Mouse (Mus musculus): ENCODE measurements around the gene Chst3. TPM values are rescaled to one million over a fixed set of nuclear protein-coding genes. Genes with fewer than 3 reads are reported as not detected.
"Not testable (repeated sequence)": the region's sequence is repeated elsewhere in the genome, so short reads cannot be mapped to it uniquely, and the experiment has no call there.

The Chst3 gene
- polyA plus RNA-seq, 1 experiment from 2014 or later, result 3.3 TPM

GRCm38 (mm10) chr10:60162973-60163255 is 56.1 kb downstream of the Chst3 start:
- Histone ChIP-seq H3K9ac (no peak overlapping the region), H3K36me3 (no peaks in the 10 kb centered on the region), H3K4me1 (no peaks in the 10 kb centered on the region), H3K27ac (no peak overlapping the region), H3K27me3 (replicated peaks) (no peaks in the 10 kb centered on the region), H3K9me3 (no peaks in the 10 kb centered on the region), H3K4me2 (replicated peaks) (no peak overlapping the region), H3K4me3 (no peak overlapping the region)
- 96% methylated on average over 6 of the region's 6 CpGs for WGBS
- ATAC-seq (ENCODE audit: low FRiP score, low read depth), result no peak

DNA sequence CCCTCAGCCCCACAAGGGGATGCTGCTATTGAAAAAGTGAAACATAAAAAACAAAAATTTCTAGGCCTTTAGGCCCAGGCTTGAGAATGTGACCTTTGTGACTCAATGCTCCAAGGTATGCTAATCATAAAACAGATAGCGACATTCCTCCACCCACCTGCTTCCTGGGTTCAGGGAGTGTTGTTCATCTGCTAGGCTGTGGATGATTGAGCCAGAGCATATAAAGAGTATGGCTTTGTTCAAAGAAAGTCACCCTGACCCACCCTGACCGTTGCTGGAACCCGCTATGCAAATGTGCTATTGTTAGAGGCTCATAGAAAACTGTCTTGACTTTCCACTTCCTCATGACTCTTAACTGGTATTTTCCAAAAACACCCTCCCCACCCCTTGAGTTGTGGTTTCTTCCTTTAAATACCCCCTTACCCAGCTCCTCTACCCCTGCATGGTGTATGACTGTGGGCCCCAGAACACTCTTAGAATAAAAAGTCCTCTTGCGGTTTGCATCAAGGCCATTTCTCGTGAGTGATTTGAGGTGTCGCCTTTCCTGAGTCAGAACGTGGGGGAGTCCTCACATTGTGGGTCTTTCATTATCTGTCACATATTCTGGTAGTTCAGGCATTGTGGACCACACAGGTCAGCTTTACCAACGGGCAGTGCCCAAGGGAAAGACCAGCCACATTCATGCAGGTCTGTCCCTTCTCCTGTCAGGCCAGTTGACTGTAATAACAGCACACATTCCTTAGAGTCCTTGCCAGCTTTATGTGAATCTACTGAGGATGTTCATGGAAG is 56.7 kb downstream of the Chst3 start:
- ATAC-seq (ENCODE audit: low FRiP score, low read depth); H3K9ac ChIP-seq; H3K36me3 ChIP-seq; H3K4me1 ChIP-seq; H3K4me3 ChIP-seq; H3K4me2 ChIP-seq (replicated peaks); H3K9me3 ChIP-seq; H3K27ac ChIP-seq; H3K27me3 ChIP-seq (replicated peaks): not testable (repeated sequence)
- WGBS, result 89% methylated on average over 8 of the region's 8 CpGs

GRCm38 (mm10) chr10:60161397-60161796 is 57.7 kb downstream of the Chst3 start:
- not testable (repeated sequence) for H3K27ac ChIP-seq; H3K9ac ChIP-seq; H3K36me3 ChIP-seq; H3K4me3 ChIP-seq; H3K4me1 ChIP-seq; H3K4me2 ChIP-seq (replicated peaks); ATAC-seq (ENCODE audit: low FRiP score, low read depth); H3K27me3 ChIP-seq (replicated peaks); H3K9me3 ChIP-seq
- WGBS, result 57% methylated on average over 3 of the region's 3 CpGs

GRCm38 (mm10) chr10:60158144-60158543 is 60.9 kb downstream of the Chst3 start:
- H3K4me1 ChIP-seq, result no peaks in the 10 kb centered on the region
- H3K27me3 ChIP-seq (replicated peaks), result no peaks in the 10 kb centered on the region
- no peak overlapping the region for H3K4me3 ChIP-seq
- no peak overlapping the region for H3K9ac ChIP-seq
- H3K36me3 ChIP-seq, result no peaks in the 10 kb centered on the region
- H3K9me3 ChIP-seq, result no peaks in the 10 kb centered on the region
- no peak for ATAC-seq (ENCODE audit: low FRiP score, low read depth)
- no peak overlapping the region for H3K27ac ChIP-seq
- H3K4me2 ChIP-seq (replicated peaks), result no peak overlapping the region
- WGBS, result 91% methylated on average over 3 of the region's 3 CpGs

- Histone ChIP-seq H3K9me3 (no peaks in the 10 kb centered on the region), H3K9ac (no peak overlapping the region), H3K27ac (no peak overlapping the region), H3K36me3 (no peaks in the 10 kb centered on the region), H3K4me2 (replicated peaks) (no peak overlapping the region), H3K4me1 (peaks cover 5% of the 10 kb centered on the region; the same call in 1 of the 2 replicates), H3K4me3 (no peak overlapping the region), H3K27me3 (replicated peaks) (no peaks in the 10 kb centered on the region)
- no peak for ATAC-seq (ENCODE audit: low FRiP score, low read depth)
Observed at GRCm38 (mm10) chr10:60156016-60156415, 63.0 kb downstream of the Chst3 start.

DNA sequence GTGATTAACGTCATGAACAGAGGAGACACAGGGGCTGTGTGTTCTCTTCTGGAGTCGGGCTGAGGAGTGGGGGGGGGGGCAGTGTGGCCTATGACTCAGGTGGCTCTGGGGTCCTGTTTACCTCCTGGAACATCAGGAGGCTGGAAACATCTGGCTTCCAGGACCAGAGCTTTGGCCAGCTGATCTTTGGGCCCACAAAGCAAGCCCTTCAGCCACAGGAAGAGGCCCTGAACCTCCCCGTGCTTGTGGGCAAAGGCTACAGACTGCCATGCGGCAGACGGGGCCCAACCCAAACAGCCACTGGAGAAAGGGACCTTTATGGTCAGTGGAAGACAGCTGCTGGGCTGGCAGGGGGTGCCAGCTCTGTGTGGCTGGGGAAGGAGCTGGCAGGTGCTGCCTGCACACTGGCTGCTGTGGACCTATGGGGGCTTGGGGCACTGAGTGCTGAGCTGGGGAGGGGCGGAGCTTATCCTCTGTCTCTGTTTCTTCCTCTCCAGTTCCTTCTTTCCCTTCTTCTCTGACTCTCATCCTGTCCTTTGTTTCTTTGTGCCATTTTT is 67.9 kb downstream of the Chst3 start:
- H3K27me3 ChIP-seq (replicated peaks), result no peaks in the 10 kb centered on the region
- no peaks in the 10 kb centered on the region for H3K9me3 ChIP-seq
- no peaks in the 10 kb centered on the region for H3K36me3 ChIP-seq
- no peak for ATAC-seq (ENCODE audit: low FRiP score, low read depth)
- no peak overlapping the region for H3K9ac ChIP-seq
- H3K4me3 ChIP-seq, result no peak overlapping the region
- H3K4me2 ChIP-seq (replicated peaks), result no peak overlapping the region
- WGBS, result 40% methylated on average over 6 of the region's 6 CpGs
- no peak overlapping the region for H3K27ac ChIP-seq
- H3K4me1 ChIP-seq, result peaks cover 6% of the 10 kb centered on the region; the same call in 1 of the 2 replicates

DNA sequence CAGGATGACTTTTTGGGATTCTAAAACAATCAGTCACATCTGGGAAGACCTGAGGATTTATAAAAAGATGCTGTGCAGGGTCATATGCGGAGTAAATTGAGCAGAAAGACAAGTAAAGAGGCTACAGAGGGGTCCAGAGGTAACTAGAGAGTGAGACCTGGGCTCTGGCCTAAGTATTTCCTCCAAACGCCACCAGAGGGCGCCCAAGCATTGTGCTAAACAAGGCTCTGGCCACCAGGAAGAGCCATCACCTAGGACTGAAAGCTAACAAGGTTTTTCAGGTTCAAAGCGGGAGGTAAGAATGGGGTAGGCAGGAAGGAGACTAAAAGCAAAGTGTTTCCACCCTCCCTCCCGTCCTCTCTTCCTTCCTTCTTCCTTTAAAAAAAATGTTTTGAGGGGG is 71.0 kb downstream of the Chst3 start:
- no peak overlapping the region for H3K9ac ChIP-seq
- 5% methylated on average over 5 of the region's 5 CpGs for WGBS
- no peak overlapping the region for H3K4me3 ChIP-seq
- ATAC-seq (ENCODE audit: low FRiP score, low read depth), result 0 out of 2 replicates have a peak, but pooled peaks have one; percentile 41
- no peak overlapping the region for H3K4me2 ChIP-seq (replicated peaks)
- H3K4me1 ChIP-seq, result peaks cover 6% of the 10 kb centered on the region; the same call in 1 of the 2 replicates
- no peaks in the 10 kb centered on the region for H3K27me3 ChIP-seq (replicated peaks)
- H3K9me3 ChIP-seq, result no peaks in the 10 kb centered on the region
- no peaks in the 10 kb centered on the region for H3K36me3 ChIP-seq
- H3K27ac ChIP-seq, result no peak overlapping the region

DNA sequence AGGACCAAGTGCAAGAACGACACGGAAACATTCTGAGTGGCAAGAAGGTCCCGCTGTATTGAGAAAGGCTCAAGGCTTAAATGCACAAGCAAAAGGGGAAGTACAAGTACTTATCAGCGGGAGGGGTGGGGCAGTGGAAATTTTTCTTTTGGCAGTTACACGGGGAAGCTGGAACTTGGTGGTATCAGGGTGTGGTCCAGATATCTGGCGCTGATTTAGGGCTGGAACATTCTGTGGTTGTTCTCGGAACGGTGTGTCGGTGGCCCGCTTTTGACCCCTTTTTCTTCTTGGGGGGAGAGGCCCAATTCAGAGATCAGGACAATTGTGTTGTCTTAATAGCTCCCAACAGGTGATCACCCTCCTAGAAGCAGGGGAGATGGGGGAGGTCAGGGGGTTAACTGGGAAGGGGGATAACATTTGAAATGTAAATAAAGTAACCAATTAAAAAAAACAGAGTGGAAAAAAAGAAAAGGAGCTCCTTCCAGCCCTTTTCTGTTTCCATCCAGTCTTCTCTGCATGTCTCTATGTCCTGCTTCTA is 71.5 kb downstream of the Chst3 start:
- H3K4me3 ChIP-seq; ATAC-seq (ENCODE audit: low FRiP score, low read depth): not testable (repeated sequence)

GRCm38 (mm10) chr10:60141656-60142160 is 77.4 kb downstream of the Chst3 start:
- no peaks in the 10 kb centered on the region for H3K4me1 ChIP-seq
- no peaks in the 10 kb centered on the region for H3K27me3 ChIP-seq (replicated peaks)
- no peak overlapping the region for H3K4me3 ChIP-seq
- no peaks in the 10 kb centered on the region for H3K36me3 ChIP-seq
- H3K4me2 ChIP-seq (replicated peaks), result no peak overlapping the region
- H3K9me3 ChIP-seq, result 0 out of 2 replicates have a peak, but pooled peaks cover 5% of the 10 kb centered on the region
- ATAC-seq (ENCODE audit: low FRiP score, low read depth), result no peak
- no peak overlapping the region for H3K9ac ChIP-seq
- no peak overlapping the region for H3K27ac ChIP-seq
- WGBS, result 90% methylated on average over 3 of the region's 3 CpGs

More for the DNA sequence above, 71.5 kb downstream of the Chst3 start:
- H3K4me2 ChIP-seq (replicated peaks); H3K4me1 ChIP-seq; H3K27me3 ChIP-seq (replicated peaks); H3K36me3 ChIP-seq; H3K9ac ChIP-seq; H3K27ac ChIP-seq; H3K9me3 ChIP-seq: not testable (repeated sequence)
- whole genome bisulfite sequencing, result 71% methylated on average over 10 of the region's 10 CpGs

- Histone ChIP-seq H3K27ac (no peak overlapping the region), H3K4me3 (no peak overlapping the region), H3K36me3 (no peaks in the 10 kb centered on the region), H3K9ac (no peak overlapping the region), H3K4me2 (replicated peaks) (no peak overlapping the region), H3K9me3 (0 out of 2 replicates have a peak, but pooled peaks cover 5% of the 10 kb centered on the region), H3K27me3 (replicated peaks) (no peaks in the 10 kb centered on the region), H3K4me1 (no peaks in the 10 kb centered on the region)
- ATAC-seq (ENCODE audit: low FRiP score, low read depth), result no peak
- WGBS, result 82% methylated on average over 4 of the region's 4 CpGs
Observed at GRCm38 (mm10) chr10:60140751-60141150, 78.3 kb downstream of the Chst3 start.

DNA sequence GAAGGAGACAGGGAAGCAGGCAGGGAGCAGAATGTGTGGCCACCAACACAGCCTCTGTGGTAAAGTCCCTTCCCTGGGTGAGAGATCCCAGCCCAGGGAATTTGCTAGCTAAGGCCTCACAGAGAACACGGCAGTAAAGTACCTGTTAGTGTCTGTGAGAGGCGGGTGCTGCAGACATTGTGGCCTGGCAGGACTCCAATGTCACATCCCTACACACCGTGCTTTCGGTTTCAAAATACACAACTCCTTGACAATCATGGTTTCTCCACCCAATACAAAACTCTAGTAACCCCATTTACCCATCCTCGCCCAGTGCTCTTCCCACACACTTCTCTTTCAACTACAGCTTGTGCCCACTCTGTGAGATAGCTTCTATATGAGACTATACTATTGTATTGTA is 80.4 kb downstream of the Chst3 start:
- no peak overlapping the region for H3K9ac ChIP-seq
- H3K9me3 ChIP-seq, result 0 out of 2 replicates have a peak, but pooled peaks cover 5% of the 10 kb centered on the region
- no peak for ATAC-seq (ENCODE audit: low FRiP score, low read depth)
- no peak overlapping the region for H3K4me2 ChIP-seq (replicated peaks)
- H3K27ac ChIP-seq, result no peak overlapping the region
- H3K4me1 ChIP-seq, result no peaks in the 10 kb centered on the region; the same call in 1 of the 2 replicates
- H3K27me3 ChIP-seq (replicated peaks), result no peaks in the 10 kb centered on the region
- H3K4me3 ChIP-seq, result no peak overlapping the region
- no peaks in the 10 kb centered on the region for H3K36me3 ChIP-seq
- WGBS, result 88% methylated on average over 5 of the region's 5 CpGs

DNA sequence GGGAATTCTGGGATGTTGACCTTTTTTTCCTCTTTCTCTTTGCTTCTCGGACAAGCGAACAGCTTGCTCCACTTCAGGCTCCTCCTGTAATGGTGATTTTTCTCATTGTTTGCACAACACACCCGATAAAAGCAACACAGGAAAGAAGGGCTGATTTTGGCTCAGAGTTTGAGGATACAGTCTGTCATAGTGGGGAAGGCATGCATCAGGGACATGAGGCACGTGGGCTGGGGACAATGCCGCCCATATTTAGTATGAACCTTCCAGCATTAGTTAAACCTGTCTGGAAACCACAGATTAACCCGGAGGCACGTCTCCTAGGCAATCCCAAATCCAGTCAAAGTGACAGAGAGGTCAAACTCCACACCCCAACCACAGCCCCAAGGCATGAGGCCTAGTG is 82.1 kb downstream of the Chst3 start:
- Histone ChIP-seq H3K4me3 (no peak overlapping the region), H3K36me3 (no peaks in the 10 kb centered on the region; the same call in 1 of the 2 replicates), H3K27me3 (replicated peaks) (no peaks in the 10 kb centered on the region), H3K9ac (no peak overlapping the region), H3K4me1 (no peaks in the 10 kb centered on the region; the same call in 1 of the 2 replicates), H3K9me3 (0 out of 2 replicates have a peak, but pooled peaks cover 5% of the 10 kb centered on the region), H3K27ac (no peak overlapping the region), H3K4me2 (replicated peaks) (no peak overlapping the region)
- 83% methylated on average over 7 of the region's 7 CpGs for WGBS
- ATAC-seq (ENCODE audit: low FRiP score, low read depth), result no peak
